Mouse (Mus musculus) stomach, postnatal 0 days (tissue): ENCODE results near the gene Cldn7. TPM values are rescaled to one million over a fixed set of nuclear protein-coding genes. Genes with fewer than 3 reads are reported as not detected.
"Not testable (repeated sequence)": the region's sequence is repeated elsewhere in the genome, so short reads cannot be mapped to it uniquely, and the experiment has no call there.

Experiments
- ATAC-seq: fragments of 200-750 bp; cut with Nextera tagmentation; 2 replicates; pipeline ENCODE4 v1.8.0; 2017; ENCODE audit not compliant: low FRiP score, low TSS enrichment
- DNase-seq: peaks from one replicate; pipeline ENCODE4 v3.0.0-alpha.2; 2016; ENCODE audit warnings: low spot score
- H3K27ac ChIP-seq: fragments of 300-500 bp; sonication (generic); replicated peaks from 2 replicates; pipeline ENCODE4 v1.5.1; 2014; ENCODE audit warnings: mild to moderate bottlenecking, control low read depth
- H3K27me3 ChIP-seq: fragments of 300-500 bp; sonication (generic); 2 replicates; pipeline ENCODE4 v1.6.1; 2014; ENCODE audit warnings: low read length; ENCODE audit not compliant: control insufficient read depth, insufficient read depth
- H3K36me3 ChIP-seq: fragments of 300-500 bp; sonication (generic); 2 replicates; pipeline ENCODE4 v1.6.1; 2014; ENCODE audit warnings: low read length, mixed read lengths; ENCODE audit not compliant: control insufficient read depth, insufficient read depth
- H3K4me1 ChIP-seq: fragments of 300-500 bp; sonication (generic); replicated peaks from 2 replicates; pipeline ENCODE4 v1.6.1; 2014; ENCODE audit warnings: antibody characterized with exemption; ENCODE audit not compliant: control insufficient read depth, insufficient read depth
- H3K4me2 ChIP-seq: fragments of 300-500 bp; sonication (generic); replicated peaks from 2 replicates; pipeline ENCODE4 v1.6.1; 2014; ENCODE audit warnings: low read depth, mild to moderate bottlenecking, control low read depth, moderate library complexity
- H3K4me3 ChIP-seq: fragments of 300-500 bp; sonication (generic); 2 replicates; pipeline ENCODE4 v1.5.1; 2014; ENCODE audit warnings: low read depth, low read length, control low read depth
- H3K9ac ChIP-seq: fragments of 300-500 bp; sonication (generic); 2 replicates; pipeline ENCODE4 v1.6.1; 2014; ENCODE audit warnings: mild to moderate bottlenecking, low read length, control low read depth, mixed read lengths
- H3K9me3 ChIP-seq: fragments of 300-500 bp; sonication (generic); 2 replicates; pipeline ENCODE4 v1.6.1; 2016; ENCODE audit warnings: low read length; ENCODE audit not compliant: control insufficient read depth
- CTCF ChIP-seq: IDR thresholded peaks from 2 replicates; pipeline ENCODE4 v1.5.1; 2016; ENCODE audit warnings: antibody characterized with exemption, low read depth, mild to moderate bottlenecking, moderate library complexity
- EP300 ChIP-seq: optimal IDR thresholded peaks from 2 replicates; pipeline ENCODE3; 2016; ENCODE audit warnings: antibody characterized with exemption
- WGBS: fragments of 180-500 bp; shearing (Covaris S2); extraction: QIAGEN DNeasy Blood & Tissue Kit; methylation state at CpG from one replicate; pipeline ENCODE4 v1.1.7; 2014; 5-methylcytosine and 5-hydroxymethylcytosine counted together
- polyA plus RNA-seq: library from polyadenylated mRNA; unstranded; fragments of >200 nt; fragmentation: Nextera tagmentation; extraction: Ambion mirVana; gene quantifications from 2 replicates; pipeline ENCODE4 v1.2.1, GENCODE M21; 2015

The Cldn7 gene
- polyA plus RNA-seq, 1 experiment from 2014 or later, result 125 TPM

GRCm38 (mm10) chr11:69922012-69922756, 42.4 kb upstream of the Cldn7 start:
- H3K4me2 ChIP-seq, result peak overlapping the region; percentile 42
- peaks cover 10% of the 10 kb centered on the region for H3K36me3 ChIP-seq
- peak overlapping the region; percentile 47 for H3K4me3 ChIP-seq
- WGBS, result 1% methylated on average over 12 of the region's 12 CpGs
- H3K27ac ChIP-seq, result peak overlapping the region; percentile 98
- H3K9me3 ChIP-seq, result no peaks in the 10 kb centered on the region
- 0 out of 2 replicates have a peak, but pooled peaks cover 2% of the 10 kb centered on the region for H3K4me1 ChIP-seq
- no peak for ATAC-seq
- DNase-seq, result no peak
- peak overlapping the region; percentile 66 for H3K9ac ChIP-seq
- no peak for TF ChIP-seq EP300
- TF ChIP-seq CTCF, result peak; percentile 43
- no peaks in the 10 kb centered on the region for H3K27me3 ChIP-seq

- Histone ChIP-seq H3K27ac (no peak overlapping the region), H3K27me3 (no peaks in the 10 kb centered on the region), H3K36me3 (peaks cover 5% of the 10 kb centered on the region), H3K4me2 (peak overlapping the region; percentile 42; the same call in 1 of the 2 replicates), H3K4me1 (0 out of 2 replicates have a peak, but pooled peaks cover 2% of the 10 kb centered on the region), H3K9me3 (no peaks in the 10 kb centered on the region), H3K9ac (no peak overlapping the region), H3K4me3 (no peak overlapping the region)
- ATAC-seq (no peak), DNase-seq (peak; percentile 13)
- TF ChIP-seq CTCF (no peak), EP300 (no peak)
- 57% methylated on average over 3 of the region's 3 CpGs for WGBS
Measured at GRCm38 (mm10) chr11:69922796-69923195, 41.8 kb upstream of the Cldn7 start.

DNA sequence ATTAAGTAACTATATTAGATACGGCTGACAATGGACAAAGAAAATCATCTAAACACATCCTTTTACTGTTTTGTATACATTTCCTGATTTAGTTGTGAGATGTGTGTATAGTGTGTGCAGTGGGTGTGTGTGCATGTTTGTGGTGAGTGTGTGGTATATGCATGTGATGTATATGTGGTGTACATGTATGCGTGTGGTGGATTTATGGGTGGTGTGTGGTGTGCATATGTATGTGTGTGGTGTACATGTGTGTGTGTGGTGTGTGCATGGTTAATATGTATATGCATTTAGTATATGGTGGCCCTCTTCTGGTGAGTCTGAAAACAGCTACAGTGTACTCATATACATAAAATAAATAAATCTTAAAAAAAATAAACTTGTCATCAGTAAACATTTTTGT, 37.1 kb upstream of the Cldn7 start:
- no peak overlapping the region for H3K27ac ChIP-seq
- no peaks in the 10 kb centered on the region for H3K9me3 ChIP-seq
- H3K36me3 ChIP-seq, result no peaks in the 10 kb centered on the region
- no peaks in the 10 kb centered on the region for H3K27me3 ChIP-seq
- DNase-seq (no peak), ATAC-seq (no peak)
- H3K4me3 ChIP-seq, result no peak overlapping the region
- WGBS, result 90% methylated on average over 2 of the region's 2 CpGs
- peak; percentile 19; the same call in 1 of the 2 replicates for TF ChIP-seq CTCF
- no peak for TF ChIP-seq EP300
- no peaks in the 10 kb centered on the region for H3K4me1 ChIP-seq
- H3K4me2 ChIP-seq, result no peak overlapping the region
- H3K9ac ChIP-seq, result no peak overlapping the region

GRCm38 (mm10) chr11:69929712-69930111, 34.9 kb upstream of the Cldn7 start:
- WGBS, result 30% methylated on average over 4 of the region's 4 CpGs
- H3K27me3 ChIP-seq, result no peaks in the 10 kb centered on the region
- TF ChIP-seq EP300 (no peak), CTCF (no peak)
- ATAC-seq (no peak), DNase-seq (no peak)
- H3K36me3 ChIP-seq, result no peaks in the 10 kb centered on the region
- H3K9ac ChIP-seq, result no peak overlapping the region
- H3K27ac ChIP-seq, result no peak overlapping the region
- H3K9me3 ChIP-seq, result no peaks in the 10 kb centered on the region
- H3K4me2 ChIP-seq, result no peak overlapping the region
- H3K4me3 ChIP-seq, result no peak overlapping the region
- H3K4me1 ChIP-seq, result no peaks in the 10 kb centered on the region

- not testable (repeated sequence) for H3K36me3 ChIP-seq, H3K4me1 ChIP-seq, H3K9me3 ChIP-seq, H3K4me2 ChIP-seq, H3K9ac ChIP-seq, H3K27ac ChIP-seq, H3K27me3 ChIP-seq, H3K4me3 ChIP-seq, DNase-seq, ATAC-seq
- 86% methylated on average over 8 of the region's 8 CpGs for WGBS
Measured at GRCm38 (mm10) chr11:69930176-69930575, 34.4 kb upstream of the Cldn7 start.

- Histone ChIP-seq H3K4me1 (peaks cover 3% of the 10 kb centered on the region), H3K36me3 (no peaks in the 10 kb centered on the region), H3K27ac (no peak overlapping the region), H3K9me3 (no peaks in the 10 kb centered on the region), H3K27me3 (no peaks in the 10 kb centered on the region), H3K9ac (no peak overlapping the region), H3K4me2 (no peak overlapping the region), H3K4me3 (no peak overlapping the region)
- TF ChIP-seq EP300 (no peak), CTCF (no peak)
- ATAC-seq (no peak), DNase-seq (no peak)
- 77% methylated on average over 3 of the region's 3 CpGs for WGBS
Measured at GRCm38 (mm10) chr11:69930967-69931537, 33.5 kb upstream of the Cldn7 start.
